Mouse (Mus musculus) heart, embryonic 11.5 days (tissue): ENCODE data around the gene Ugt2b38. TPM values are rescaled to one million over a fixed set of nuclear protein-coding genes. Genes with fewer than 3 reads are reported as not detected.
"Not testable (repeated sequence)": the region's sequence is repeated elsewhere in the genome, so short reads cannot be mapped to it uniquely, and the experiment has no call there.

Experiments
- ATAC-seq: fragments of 200-750 bp; cut with Nextera tagmentation; replicated peaks from 2 replicates; pipeline ENCODE4 v1.8.0; 2017; ENCODE audit warnings: moderate library complexity; ENCODE audit not compliant: insufficient number of reproducible peaks, low FRiP score, low TSS enrichment
- H3K27ac ChIP-seq: fragments of 300-500 bp; sonication (generic); 2 replicates; pipeline ENCODE4 v1.5.1; 2014; ENCODE audit warnings: mild to moderate bottlenecking, low read depth, low read length
- H3K27me3 ChIP-seq: fragments of 300-500 bp; sonication (generic); 2 replicates; pipeline ENCODE4 v1.6.1; 2014; ENCODE audit warnings: mild to moderate bottlenecking, low read length, mixed read lengths; ENCODE audit not compliant: control insufficient read depth, insufficient read depth
- H3K36me3 ChIP-seq: fragments of 300-500 bp; sonication (generic); 2 replicates; pipeline ENCODE4 v1.6.1; 2014; ENCODE audit warnings: mild to moderate bottlenecking, low read length, moderate library complexity, mixed read lengths; ENCODE audit not compliant: control insufficient read depth, insufficient read depth
- H3K4me1 ChIP-seq: fragments of 300-500 bp; sonication (generic); 2 replicates; pipeline ENCODE4 v1.6.1; 2014; ENCODE audit warnings: low read length; ENCODE audit not compliant: control insufficient read depth, insufficient read depth
- H3K4me2 ChIP-seq: fragments of 300-500 bp; sonication (generic); 2 replicates; pipeline ENCODE4 v1.6.1; 2014; ENCODE audit warnings: mild to moderate bottlenecking, moderate library complexity
- H3K4me3 ChIP-seq: fragments of 300-500 bp; sonication (generic); 2 replicates; pipeline ENCODE4 v1.5.1; 2014; ENCODE audit warnings: low read depth, low read length
- H3K9ac ChIP-seq: fragments of 300-500 bp; sonication (generic); 2 replicates; pipeline ENCODE4 v1.6.1; 2014; ENCODE audit warnings: mild to moderate bottlenecking, low read depth, low read length, moderate library complexity
- H3K9me3 ChIP-seq: fragments of 300-500 bp; sonication (generic); replicated peaks from 2 replicates; pipeline ENCODE4 v1.6.1; 2016; ENCODE audit warnings: low read length; ENCODE audit not compliant: control insufficient read depth
- WGBS: fragments of 180-500 bp; shearing (Covaris S2); extraction: QIAGEN DNeasy Blood & Tissue Kit; methylation state at CpG from one replicate; pipeline ENCODE4 v1.1.7; 2014; ENCODE audit not compliant: insufficient replicate concordance; 5-methylcytosine and 5-hydroxymethylcytosine counted together
- polyA plus RNA-seq: library from polyadenylated mRNA; unstranded; fragments of >200 nt; fragmentation: Nextera tagmentation; extraction: Ambion mirVana; gene quantifications from 2 replicates; pipeline ENCODE4 v1.2.1, GENCODE M21; 2014

Gene Ugt2b38
- polyA plus RNA-seq = not detected in 2 replicates

GRCm38 (mm10) chr5:87424041-87424440 lies at the start of gene Ugt2b38:
TSS of gene Ugt2b38 (minus strand) at chr5:87424203.
- not testable (repeated sequence) for H3K27me3 ChIP-seq, H3K36me3 ChIP-seq, ATAC-seq, H3K27ac ChIP-seq, H3K4me2 ChIP-seq, H3K9me3 ChIP-seq, H3K4me1 ChIP-seq, H3K4me3 ChIP-seq, H3K9ac ChIP-seq
- WGBS = 96% methylated on average over 1 of the region's 2 CpGs

GRCm38 (mm10) chr5:87458810-87459209 lies 34.8 kb upstream of the Ugt2b38 start:
- H3K27ac ChIP-seq = no peak overlapping the region
- no peak for ATAC-seq
- H3K9ac ChIP-seq = no peak overlapping the region
- 46% methylated on average over 1 of the region's 1 CpGs for WGBS
- H3K36me3 ChIP-seq = no peaks in the 10 kb centered on the region
- H3K9me3 ChIP-seq = no peaks in the 10 kb centered on the region
- no peak overlapping the region for H3K4me3 ChIP-seq
- H3K27me3 ChIP-seq = no peaks in the 10 kb centered on the region
- H3K4me1 ChIP-seq = no peaks in the 10 kb centered on the region
- no peak overlapping the region for H3K4me2 ChIP-seq

DNA sequence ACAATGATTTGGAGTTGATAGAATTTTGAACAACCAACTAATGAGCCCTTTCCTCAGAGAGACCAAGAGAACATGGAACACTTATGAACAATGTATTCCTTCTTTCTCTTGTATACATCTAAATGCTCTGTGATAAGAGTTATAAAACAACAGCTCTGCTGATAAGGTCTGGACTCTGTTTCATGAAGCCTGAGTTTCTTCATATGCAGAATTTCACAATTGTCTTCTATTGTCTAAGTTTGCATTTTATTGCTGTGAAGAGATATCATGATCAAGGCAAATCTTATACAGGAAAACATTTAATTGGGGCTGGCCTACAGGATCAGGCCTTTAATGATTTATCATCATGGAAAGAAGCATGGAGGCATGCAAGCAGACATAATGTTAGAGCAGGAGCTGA lies 33.7 kb upstream of the Ugt2b38 start:
- no peaks in the 10 kb centered on the region for H3K36me3 ChIP-seq
- no peak overlapping the region for H3K4me2 ChIP-seq
- H3K4me1 ChIP-seq = no peaks in the 10 kb centered on the region
- no peaks in the 10 kb centered on the region for H3K27me3 ChIP-seq
- H3K9ac ChIP-seq = no peak overlapping the region
- H3K4me3 ChIP-seq = no peak overlapping the region
- no peaks in the 10 kb centered on the region for H3K9me3 ChIP-seq
- ATAC-seq = no peak
- no peak overlapping the region for H3K27ac ChIP-seq

GRCm38 (mm10) chr5:87456216-87456850 lies 32.3 kb upstream of the Ugt2b38 start:
- Histone ChIP-seq H3K27me3 (no peaks in the 10 kb centered on the region), H3K27ac (no peak overlapping the region), H3K36me3 (no peaks in the 10 kb centered on the region), H3K9me3 (no peaks in the 10 kb centered on the region), H3K4me1 (no peaks in the 10 kb centered on the region), H3K9ac (no peak overlapping the region), H3K4me2 (no peak overlapping the region), H3K4me3 (no peak overlapping the region)
- 73% methylated on average over 3 of the region's 3 CpGs for whole genome bisulfite sequencing
- no peak for ATAC-seq

- no peak for ATAC-seq
- Histone ChIP-seq H3K36me3 (no peaks in the 10 kb centered on the region), H3K4me2 (no peak overlapping the region)
Observed at GRCm38 (mm10) chr5:87455519-87455918, 31.5 kb upstream of the Ugt2b38 start.

GRCm38 (mm10) chr5:87452514-87452913 lies 28.5 kb upstream of the Ugt2b38 start:
- H3K4me3 ChIP-seq, H3K27me3 ChIP-seq, H3K36me3 ChIP-seq, H3K4me1 ChIP-seq, H3K4me2 ChIP-seq, H3K27ac ChIP-seq, ATAC-seq, H3K9ac ChIP-seq, H3K9me3 ChIP-seq: not testable (repeated sequence)
- 72% methylated on average over 4 of the region's 5 CpGs for WGBS

More at GRCm38 (mm10) chr5:87455519-87455918, 31.5 kb upstream of the Ugt2b38 start:
- Histone ChIP-seq H3K4me1 (no peaks in the 10 kb centered on the region), H3K4me3 (no peak overlapping the region), H3K27me3 (no peaks in the 10 kb centered on the region), H3K9me3 (no peaks in the 10 kb centered on the region), H3K9ac (no peak overlapping the region), H3K27ac (no peak overlapping the region)

DNA sequence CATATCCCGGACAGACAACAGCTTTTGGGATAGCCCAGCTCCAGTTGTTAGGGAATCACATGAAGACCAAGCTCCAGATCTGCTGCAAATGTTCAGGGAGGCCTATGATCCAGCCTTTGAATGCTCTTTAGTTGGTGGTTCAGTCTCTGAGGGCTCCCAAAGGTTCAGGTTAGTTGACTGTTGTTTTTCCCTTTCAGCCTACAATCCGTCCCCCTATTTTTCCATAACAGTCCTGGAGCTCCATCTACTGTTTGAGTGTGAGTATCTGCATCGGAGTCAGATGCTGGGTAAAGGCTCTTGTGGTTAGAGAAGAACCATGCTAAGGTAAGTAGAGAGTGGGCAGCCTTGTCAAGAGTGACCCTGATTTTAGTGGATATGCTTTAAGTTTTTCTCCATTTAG lies 12.3 kb upstream of the Ugt2b38 start:
- Histone ChIP-seq H3K9ac (no peak overlapping the region), H3K27me3 (no peaks in the 10 kb centered on the region), H3K4me3 (no peak overlapping the region), H3K9me3 (no peaks in the 10 kb centered on the region), H3K36me3 (no peaks in the 10 kb centered on the region), H3K4me1 (no peaks in the 10 kb centered on the region), H3K27ac (no peak overlapping the region), H3K4me2 (no peak overlapping the region)
- 38% methylated on average over 3 of the region's 3 CpGs for WGBS
- ATAC-seq = no peak

GRCm38 (mm10) chr5:87425676-87426075 lies 1.7 kb upstream of the Ugt2b38 start:
- no peaks in the 10 kb centered on the region for H3K36me3 ChIP-seq
- no peaks in the 10 kb centered on the region for H3K4me1 ChIP-seq
- 77% methylated on average over 3 of the region's 3 CpGs for WGBS
- H3K27ac ChIP-seq = no peak overlapping the region
- no peak overlapping the region for H3K4me2 ChIP-seq
- no peak overlapping the region for H3K4me3 ChIP-seq
- no peaks in the 10 kb centered on the region for H3K9me3 ChIP-seq
- H3K9ac ChIP-seq = no peak overlapping the region
- no peak for ATAC-seq
- H3K27me3 ChIP-seq = no peaks in the 10 kb centered on the region

- Histone ChIP-seq H3K4me1 (no peaks in the 10 kb centered on the region), H3K4me3 (no peak overlapping the region), H3K9ac (no peak overlapping the region), H3K27me3 (no peaks in the 10 kb centered on the region), H3K9me3 (no peaks in the 10 kb centered on the region), H3K36me3 (no peaks in the 10 kb centered on the region), H3K27ac (no peak overlapping the region), H3K4me2 (no peak overlapping the region)
- no peak for ATAC-seq
- 85% methylated on average over 4 of the region's 4 CpGs for WGBS
Observed at GRCm38 (mm10) chr5:87396968-87397367, 27.0 kb downstream of the Ugt2b38 start.
